Mouse (Mus musculus) kidney, adult 11 months (tissue): ENCODE measurements around the gene 1190002N15Rik.
A peak's percentile ranks its signal among the peaks of the same experiment; 100 is the strongest.

ENCODE experiments used
- DNase-seq: peaks from one replicate; pipeline ENCODE4 v3.0.0; 2022

1190002N15Rik gene

GRCm38 (mm10) chr9:94529146-94529746, 8.6 kb downstream of the 1190002N15Rik start:
- DNase-seq, result no peak

DNA sequence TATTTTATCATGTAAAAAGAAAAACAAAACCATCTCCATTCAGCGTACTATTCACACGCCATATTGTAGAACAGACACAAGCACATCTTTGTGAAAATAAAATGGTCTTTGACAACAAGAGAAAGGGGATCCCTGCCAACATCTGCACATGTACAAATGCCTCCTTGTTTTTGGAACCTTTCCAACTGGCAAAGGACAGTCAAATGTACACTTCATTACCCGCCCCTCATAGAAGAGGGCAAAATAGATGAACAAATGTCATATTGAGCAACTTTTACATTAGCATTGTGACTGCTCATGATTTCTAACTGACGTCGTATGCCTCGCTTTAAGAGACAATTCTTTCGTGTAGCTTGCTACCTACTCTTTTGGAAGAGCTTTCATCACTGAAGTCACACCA, 11.4 kb downstream of the 1190002N15Rik start:
- no peak for DNase-seq

DNA sequence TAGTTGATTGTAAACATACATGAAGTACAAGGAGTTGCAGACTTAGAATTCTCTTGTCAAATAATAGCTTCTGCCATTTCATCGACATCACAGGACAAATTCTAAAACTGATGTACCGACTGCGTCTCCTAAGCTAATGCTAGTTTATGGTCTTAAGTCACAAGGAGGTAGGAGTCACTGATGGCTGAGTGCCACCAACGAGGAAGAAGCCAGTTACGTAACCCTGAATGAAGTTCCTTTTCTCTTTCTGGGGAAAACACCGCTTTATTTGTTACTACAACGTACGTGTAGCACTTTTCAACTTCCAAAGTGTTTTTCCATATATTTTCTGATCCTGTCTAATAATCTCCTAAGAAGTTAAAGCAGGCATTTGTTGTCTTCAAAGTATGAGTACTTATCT, 25.6 kb downstream of the 1190002N15Rik start:
- no peak for DNase-seq

DNA sequence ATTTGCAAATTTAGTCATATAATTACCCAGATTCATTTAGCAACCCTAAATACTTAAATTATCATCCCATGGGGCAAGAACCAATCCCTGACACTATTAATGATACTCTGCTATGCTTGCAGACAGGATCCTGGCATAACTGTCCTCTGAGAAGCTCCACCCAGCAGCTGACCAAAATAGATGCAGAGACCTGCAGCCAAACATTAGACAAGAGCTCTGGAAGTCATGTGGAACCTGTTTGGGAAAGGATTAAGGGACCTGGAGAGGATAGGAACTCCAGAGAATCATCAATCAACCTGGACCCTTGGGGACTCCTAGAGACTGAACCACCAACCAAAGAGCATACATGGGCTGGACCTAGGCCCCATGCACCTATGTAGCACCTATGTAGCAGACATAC, 26.7 kb downstream of the 1190002N15Rik start:
- DNase-seq, result no peak

DNA sequence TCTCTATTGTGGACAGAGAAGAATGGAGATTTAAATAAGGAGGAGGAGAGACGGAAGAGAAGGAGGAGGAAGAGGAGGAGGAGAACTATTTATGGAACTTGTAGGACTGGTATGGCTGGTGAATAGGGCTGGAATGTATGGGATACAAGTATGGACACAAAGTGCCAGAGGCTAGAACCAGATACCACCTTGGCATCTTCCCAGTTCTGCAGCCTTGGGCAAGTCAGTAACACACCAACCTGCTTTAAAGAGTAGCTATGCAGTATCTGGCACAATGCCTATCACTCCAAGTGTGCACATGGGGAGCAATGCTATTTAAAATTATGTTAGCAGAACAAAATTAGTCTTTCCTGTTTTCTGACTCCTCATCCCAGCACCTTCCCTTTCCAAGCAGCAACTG, 30.9 kb downstream of the 1190002N15Rik start:
- no peak for DNase-seq

- no peak for DNase-seq
Observed at GRCm38 (mm10) chr9:94491467-94491866, 46.4 kb downstream of the 1190002N15Rik start.

DNA sequence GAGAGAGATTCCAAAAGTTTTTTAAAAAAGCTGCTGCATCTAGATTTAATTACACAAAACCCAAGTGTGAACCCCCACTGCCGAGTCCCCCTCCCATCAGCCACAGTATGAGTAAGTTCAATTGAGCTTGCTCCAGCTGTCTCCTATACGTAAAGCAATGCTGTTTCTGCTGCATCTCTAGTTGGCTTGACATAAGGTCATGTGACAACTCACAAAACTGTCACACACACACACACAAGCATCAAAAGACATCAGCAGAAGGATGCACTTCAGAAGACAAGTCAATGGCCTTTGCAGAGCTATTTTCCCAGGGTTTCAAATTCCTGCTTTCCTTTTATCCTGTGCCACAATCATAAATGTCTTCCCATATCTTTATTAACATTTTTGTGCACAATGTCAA, 49.9 kb downstream of the 1190002N15Rik start:
- DNase-seq, result no peak

DNA sequence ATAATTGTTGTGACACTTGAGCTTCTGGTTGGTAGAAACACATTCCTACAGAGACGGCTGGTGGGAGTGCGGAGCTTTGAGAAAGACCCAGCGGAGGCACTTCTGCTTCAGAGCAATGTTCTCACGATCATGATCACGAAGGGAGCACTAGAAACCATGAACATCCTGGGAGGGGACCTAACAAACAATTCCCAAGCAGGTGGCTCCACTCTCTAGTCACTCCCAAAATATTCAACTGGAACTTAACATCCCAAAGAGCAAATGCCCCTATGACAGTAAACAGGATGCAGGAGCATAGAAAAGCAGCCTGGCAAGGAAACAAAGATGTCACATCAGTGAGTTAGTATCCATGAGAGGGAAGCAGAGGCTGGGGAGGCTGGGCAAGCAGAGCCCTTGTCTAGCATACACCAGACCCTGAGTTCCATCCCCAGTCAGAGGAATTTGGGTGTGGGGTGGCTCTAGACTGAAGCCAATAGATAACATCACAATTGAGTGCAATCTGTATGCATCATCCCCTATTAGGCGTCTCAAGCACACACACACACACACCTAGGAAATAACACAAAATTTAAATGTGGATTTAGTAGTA, 54.5 kb downstream of the 1190002N15Rik start:
- DNase-seq, result peak; percentile 13

GRCm38 (mm10) chr9:94482215-94482975, 55.5 kb downstream of the 1190002N15Rik start:
- no peak for DNase-seq

DNA sequence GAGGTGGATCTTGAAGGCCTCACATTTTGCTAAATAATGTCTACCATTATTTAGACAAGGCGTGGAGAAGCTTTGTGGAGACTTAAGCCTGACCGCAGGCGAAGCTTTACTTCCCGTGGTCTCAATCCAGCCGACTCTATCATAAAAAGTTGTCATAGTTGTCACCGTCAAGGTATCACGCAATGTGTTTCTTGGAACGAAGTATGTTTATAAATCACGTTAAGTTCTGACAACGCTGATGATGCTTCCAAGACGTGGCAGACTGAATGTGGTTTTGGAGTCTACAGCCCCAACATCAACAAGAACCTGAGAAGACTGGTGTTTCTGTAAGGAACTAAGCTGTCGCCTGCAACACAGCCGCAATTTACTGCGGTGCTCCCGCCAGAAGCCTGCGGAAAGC, 56.8 kb downstream of the 1190002N15Rik start:
- DNase-seq, result no peak

- no peak for DNase-seq
Observed at GRCm38 (mm10) chr9:94479382-94479781, 58.5 kb downstream of the 1190002N15Rik start.

GRCm38 (mm10) chr9:94478954-94479353, 58.9 kb downstream of the 1190002N15Rik start:
- DNase-seq, result no peak

DNA sequence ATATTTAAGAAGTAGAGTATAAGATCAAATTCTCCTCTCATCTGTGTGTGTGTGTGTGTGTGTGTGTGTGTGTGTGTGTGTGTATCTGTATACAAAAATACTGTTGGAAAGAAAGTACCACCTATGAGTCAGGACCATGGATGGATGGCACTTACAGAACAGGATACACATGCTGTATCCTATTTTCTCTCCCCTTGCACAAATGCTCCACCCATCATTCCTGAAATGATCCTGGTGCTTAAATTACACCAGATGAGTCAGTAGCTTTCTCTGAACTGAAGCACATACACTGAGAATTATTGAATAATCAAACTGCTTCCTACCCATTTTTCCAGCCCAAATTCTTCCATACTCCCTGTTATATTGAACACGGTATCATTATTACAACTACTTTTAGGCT, 61.9 kb downstream of the 1190002N15Rik start:
- no peak for DNase-seq

DNA sequence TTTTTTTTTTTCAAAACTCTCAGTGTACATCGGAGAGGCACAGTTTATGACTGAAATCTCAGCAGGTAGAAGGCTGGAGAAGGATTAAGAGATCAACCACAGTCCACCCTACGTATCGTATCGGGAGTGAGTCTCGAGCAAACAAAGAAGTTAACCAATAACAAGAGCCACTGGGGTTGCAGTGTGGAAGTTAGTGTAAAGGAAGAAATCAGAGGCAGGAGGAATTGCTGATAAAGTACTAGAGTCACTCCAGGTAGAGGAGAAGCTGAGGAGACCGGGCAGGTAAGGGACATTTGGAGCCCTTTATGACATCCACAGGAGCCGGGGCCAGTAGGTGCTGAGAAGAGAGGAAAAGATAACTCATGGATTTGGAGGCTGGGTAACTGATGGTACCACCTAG, 64.0 kb downstream of the 1190002N15Rik start:
- no peak for DNase-seq

DNA sequence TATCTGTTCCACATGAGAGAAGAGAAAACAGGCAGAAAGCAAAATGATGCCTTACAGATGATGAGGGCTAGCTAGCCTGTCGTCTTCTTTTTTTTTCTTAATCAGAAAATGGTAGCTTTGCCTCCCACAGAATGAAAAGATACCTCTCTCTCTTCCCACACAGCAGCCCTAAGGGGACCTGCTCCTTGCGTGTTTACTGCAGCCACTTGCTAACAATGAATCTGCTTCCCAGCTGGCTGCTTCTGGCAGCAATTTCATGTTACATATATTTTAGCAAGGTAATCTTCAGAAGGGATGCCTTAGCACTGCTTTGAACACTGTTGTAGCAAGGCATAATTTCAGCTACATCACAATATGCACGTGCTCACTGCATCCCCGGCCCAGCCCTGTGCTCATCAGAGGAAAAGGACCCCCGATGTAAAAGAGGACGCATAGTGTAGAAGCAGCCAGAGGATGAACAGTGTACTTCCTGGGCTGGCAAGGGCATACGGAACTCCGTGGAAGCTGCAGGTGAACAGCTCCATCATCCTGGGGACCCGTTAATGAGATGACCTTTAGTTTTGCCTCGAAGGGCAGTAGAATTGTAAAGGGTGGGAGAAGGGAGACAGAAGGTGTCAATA, 64.8 kb downstream of the 1190002N15Rik start:
- DNase-seq, result no peak

DNA sequence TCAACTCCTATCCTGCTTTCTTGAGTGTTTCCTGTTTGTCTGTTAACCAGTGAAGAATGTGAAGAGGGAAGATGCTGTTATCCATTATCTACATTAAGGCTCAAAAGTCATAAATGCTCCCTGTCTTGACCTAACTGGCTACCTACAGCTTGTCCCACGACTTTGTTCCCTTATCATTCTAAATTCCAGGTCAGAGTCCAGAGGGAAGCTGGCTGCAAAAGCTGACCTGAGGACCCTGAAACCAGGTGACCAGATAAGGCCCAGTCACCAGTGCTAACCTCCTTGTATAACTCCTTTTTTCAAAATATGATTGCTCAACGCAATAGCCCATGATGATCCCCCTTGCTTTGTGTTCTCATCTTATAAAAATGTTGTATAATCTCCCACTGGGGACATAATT, 66.4 kb downstream of the 1190002N15Rik start:
- no peak for DNase-seq
